Mouse (Mus musculus) spleen, postnatal 4 days (tissue): Measurements from ENCODE around the gene Zbtb24.
"Not testable (repeated sequence)": the region's sequence is repeated elsewhere in the genome, so short reads cannot be mapped to it uniquely, and the experiment has no call there.

ENCODE experiments used
- DNase-seq, 2 experiments: peaks; one replicate each; pipeline ENCODE4 v3.0.0; 2022; ENCODE audit warnings: low spot score in 2 of 2

Gene Zbtb24

GRCm38 (mm10) chr10:41450137-41450670 lies at the start of gene Zbtb24:
Gene Zbtb24, plus strand, starts transcription at chr10:41450383.
- peak; percentile 96 to 98 for DNase-seq

- DNase-seq: no peak
These were observed 49.1 kb upstream of the Zbtb24 start for GRCm38 (mm10) chr10:41401097-41401496.

GRCm38 (mm10) chr10:41403364-41403763 lies 46.8 kb upstream of the Zbtb24 start:
- DNase-seq: no peak

- DNase-seq: no peak
These were observed 46.1 kb upstream of the Zbtb24 start for GRCm38 (mm10) chr10:41403893-41404612.

- not testable (repeated sequence) for DNase-seq
These were observed 40.0 kb upstream of the Zbtb24 start for GRCm38 (mm10) chr10:41410176-41410575.

- DNase-seq: not testable (repeated sequence)
These were observed 39.4 kb upstream of the Zbtb24 start for GRCm38 (mm10) chr10:41410821-41411220.

GRCm38 (mm10) chr10:41413471-41413870 lies 36.7 kb upstream of the Zbtb24 start:
- DNase-seq: not testable (repeated sequence)

- not testable (repeated sequence) for DNase-seq
These were observed 34.8 kb upstream of the Zbtb24 start for GRCm38 (mm10) chr10:41415368-41415767.

GRCm38 (mm10) chr10:41420496-41421200 lies 29.5 kb upstream of the Zbtb24 start:
- no peak for DNase-seq

- no peak for DNase-seq
These were observed 26.5 kb upstream of the Zbtb24 start for GRCm38 (mm10) chr10:41423681-41424080.

- DNase-seq: no peak
These were observed 23.8 kb upstream of the Zbtb24 start for GRCm38 (mm10) chr10:41426368-41426767.

- peak in 1 of 2 experiments; percentile 70 for DNase-seq
These were observed 15.6 kb upstream of the Zbtb24 start for GRCm38 (mm10) chr10:41434624-41435023.

- DNase-seq: no peak
These were observed 15.0 kb upstream of the Zbtb24 start for GRCm38 (mm10) chr10:41435141-41435540.

- DNase-seq: no peak
These were observed 2.0 kb upstream of the Zbtb24 start for GRCm38 (mm10) chr10:41448216-41448615.

GRCm38 (mm10) chr10:41449684-41450083 lies 499 bp upstream of the Zbtb24 start:
- no peak for DNase-seq

GRCm38 (mm10) chr10:41450780-41451522 lies 768 bp downstream of the Zbtb24 start:
- no peak for DNase-seq

- no peak for DNase-seq
These were observed 1.5 kb downstream of the Zbtb24 start for GRCm38 (mm10) chr10:41451656-41452055.

GRCm38 (mm10) chr10:41452791-41453190 lies 2.6 kb downstream of the Zbtb24 start:
- DNase-seq: no peak

GRCm38 (mm10) chr10:41459990-41460389 lies 9.8 kb downstream of the Zbtb24 start:
- DNase-seq: no peak

GRCm38 (mm10) chr10:41460501-41460900 lies 10.3 kb downstream of the Zbtb24 start:
- no peak for DNase-seq

- no peak for DNase-seq
These were observed 11.0 kb downstream of the Zbtb24 start for GRCm38 (mm10) chr10:41461057-41461722.
